Mouse (Mus musculus) cerebellum, postnatal 10 days (tissue): Measurements from ENCODE around the gene Gm42688.

Experiments used
- DNase-seq, 2 experiments: peaks; one replicate each; pipeline ENCODE4 v3.0.0; 2021; ENCODE audit warnings: mixed read lengths in 2 of 2

Gm42688 gene

DNA sequence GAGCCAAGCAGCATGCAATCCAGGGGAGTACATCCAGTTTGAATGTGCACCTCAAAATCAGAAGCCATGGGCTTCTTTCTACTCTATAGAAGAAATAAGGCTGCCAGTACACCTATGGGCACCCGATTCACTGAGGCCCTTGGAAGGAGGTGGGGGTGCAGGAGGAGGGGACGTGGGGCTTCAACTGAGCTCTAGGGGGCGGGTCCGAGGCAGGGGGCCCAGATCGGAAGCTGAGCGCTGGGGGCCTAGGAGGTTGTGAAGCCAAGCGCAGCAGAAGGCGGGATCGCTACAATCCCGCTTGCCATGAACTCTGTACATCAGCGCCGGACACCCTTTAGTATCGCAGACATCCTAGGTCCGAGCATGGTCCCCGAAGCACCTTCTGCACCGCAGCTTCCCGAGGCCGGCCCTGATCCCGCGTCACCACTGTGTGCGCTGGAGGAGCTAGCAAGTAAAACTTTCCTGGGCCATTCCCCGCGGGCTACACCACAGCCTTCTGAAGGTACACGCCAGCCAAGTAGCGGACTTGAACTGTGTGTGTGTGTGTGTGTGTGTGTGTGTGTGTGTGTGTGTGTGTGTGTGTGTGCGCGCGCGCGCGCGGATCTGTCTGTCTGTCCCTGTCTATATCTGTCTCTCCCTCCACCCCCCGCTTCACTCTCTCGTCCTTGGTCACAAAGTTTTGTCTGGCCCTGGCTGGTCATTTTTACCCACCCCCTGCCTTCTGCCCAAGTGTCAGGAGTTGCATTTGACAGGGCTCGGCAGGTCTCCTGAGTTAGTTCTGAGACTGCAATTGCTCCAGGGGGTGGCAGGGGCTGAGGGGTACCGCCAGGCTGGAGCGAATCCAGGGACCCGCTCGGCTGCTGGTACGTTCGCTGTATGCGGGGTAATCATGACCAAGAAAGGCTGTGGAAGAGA, 15.0 kb upstream of the Gm42688 start, which contains the start of gene Lbx2:
TSS of gene Lbx2 (plus strand) at position 247 of the 915 bp plus-strand sequence.
- DNase-seq = no peak

DNA sequence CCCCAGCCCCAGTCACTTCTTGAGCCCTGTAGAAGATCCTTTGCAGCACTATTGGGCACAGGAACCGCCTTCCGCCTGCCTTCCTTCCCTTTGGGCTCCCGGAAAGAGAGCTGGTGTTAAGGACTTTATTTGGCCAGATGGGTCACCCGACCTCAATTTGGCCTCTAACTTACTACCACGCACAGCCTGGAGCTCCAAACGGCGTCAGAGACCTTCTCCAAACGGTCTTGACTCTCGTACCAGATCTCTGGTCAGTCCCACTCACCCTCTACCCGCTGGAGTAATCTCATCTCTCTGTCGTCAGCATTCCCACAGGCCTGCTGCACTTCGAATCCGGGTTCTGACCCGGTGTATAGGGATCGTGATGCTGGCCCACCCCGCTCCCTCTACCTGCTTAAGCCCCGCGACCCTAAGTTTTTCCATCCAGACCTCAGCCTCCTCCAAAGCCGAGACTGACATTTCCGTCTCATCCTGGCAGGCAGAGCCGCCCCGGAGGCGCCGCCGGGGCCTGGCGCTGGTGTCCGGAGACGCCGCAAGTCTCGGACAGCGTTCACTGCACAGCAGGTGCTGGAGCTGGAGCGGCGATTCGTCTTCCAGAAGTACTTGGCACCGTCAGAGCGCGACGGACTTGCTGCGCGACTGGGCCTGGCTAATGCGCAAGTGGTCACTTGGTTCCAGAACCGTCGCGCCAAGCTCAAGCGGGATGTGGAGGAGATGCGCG, 14.1 kb upstream of the Gm42688 start:
- peak; percentile 59 to 67 for DNase-seq

DNA sequence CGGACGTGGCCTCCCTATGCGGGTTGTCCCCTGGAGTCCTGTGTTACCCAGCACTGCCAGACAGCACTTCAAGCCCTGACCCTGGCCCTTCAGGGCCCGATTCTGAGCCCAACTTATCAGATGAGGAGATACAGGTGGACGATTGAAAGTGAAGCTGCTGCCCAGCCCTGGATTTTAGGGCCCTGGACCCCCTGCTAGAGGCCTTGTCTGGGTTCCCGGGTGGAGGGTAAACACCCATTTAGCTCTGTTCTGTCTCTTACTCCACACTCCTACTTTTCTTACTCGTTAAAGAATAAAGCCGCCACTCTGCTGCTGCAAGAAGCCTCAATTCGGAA, 13.5 kb upstream of the Gm42688 start:
- DNase-seq = no peak

GRCm38 (mm10) chr6:83092416-83093127, 8.8 kb upstream of the Gm42688 start:
- DNase-seq = no peak

DNA sequence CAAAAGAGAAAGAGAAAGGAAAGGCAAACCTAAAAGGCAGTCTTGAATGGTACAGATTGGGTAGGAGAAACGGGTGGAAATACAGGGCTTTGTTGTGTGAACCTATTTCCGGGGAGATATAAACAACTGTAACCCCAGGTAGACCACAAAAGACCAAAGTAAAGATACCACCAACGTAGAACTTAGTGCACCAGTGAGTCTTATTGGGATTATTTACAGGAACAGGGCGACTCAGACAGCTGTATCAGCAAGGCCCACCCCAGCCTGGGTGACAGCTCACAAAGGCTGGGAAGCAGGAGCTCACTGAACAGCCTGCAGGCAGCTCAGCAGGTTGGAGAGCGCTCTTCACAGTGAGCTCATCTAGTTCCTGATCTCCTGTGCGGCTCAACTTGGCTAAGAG, 5.4 kb upstream of the Gm42688 start:
- no peak for DNase-seq

DNA sequence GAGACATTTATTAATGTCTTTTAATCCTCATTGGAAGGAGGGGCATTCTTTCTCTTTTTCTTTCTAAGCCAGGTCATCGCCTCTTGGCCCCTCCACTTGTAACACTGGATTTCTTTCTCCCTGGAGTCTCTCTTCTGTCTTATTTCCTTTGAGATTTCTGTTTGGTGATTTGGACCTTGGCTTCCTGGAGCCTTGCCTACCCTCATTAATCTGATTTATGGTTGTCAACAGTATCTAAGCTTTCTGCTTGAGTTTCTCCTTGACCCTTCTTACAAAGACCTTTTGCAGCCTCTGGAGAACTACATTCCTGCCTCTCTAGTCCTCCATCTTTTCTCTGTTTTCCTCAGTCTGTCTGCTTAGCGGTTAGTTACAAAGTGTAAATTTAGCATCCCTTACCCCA, 3.0 kb upstream of the Gm42688 start:
- DNase-seq = no peak

- DNase-seq = peak; percentile 72 to 74
Measured at GRCm38 (mm10) chr6:83101688-83102556, 505 bp downstream of the Gm42688 start.

DNA sequence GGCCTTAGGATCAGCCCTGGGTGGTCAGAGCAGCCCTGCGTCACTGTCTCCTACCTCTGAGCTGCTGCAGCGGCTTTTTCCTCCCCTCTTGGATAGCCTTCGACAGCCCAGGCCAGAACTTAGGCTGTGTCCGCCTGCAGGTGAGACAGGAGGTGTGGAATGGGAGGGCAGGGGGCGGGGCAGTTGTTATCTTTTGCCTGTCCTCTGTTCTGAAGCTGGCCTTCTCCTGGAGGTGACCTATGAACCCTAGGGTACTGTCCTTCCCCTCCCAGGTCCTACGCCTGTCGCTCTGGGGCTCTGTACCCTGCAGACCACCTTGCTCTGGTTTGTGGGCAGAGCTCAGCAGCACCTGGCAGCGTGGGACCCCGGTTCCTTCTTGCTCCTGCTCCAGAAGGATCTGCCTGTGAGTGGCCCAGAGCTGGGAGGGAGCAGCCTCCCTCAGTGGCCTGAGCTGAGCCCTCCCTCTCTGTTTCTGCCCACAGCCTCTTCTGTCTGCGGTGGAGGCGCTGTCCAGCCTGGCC, 1.8 kb downstream of the Gm42688 start:
- DNase-seq = no peak

- DNase-seq = no peak
Measured at GRCm38 (mm10) chr6:83104158-83104557, 2.7 kb downstream of the Gm42688 start.

DNA sequence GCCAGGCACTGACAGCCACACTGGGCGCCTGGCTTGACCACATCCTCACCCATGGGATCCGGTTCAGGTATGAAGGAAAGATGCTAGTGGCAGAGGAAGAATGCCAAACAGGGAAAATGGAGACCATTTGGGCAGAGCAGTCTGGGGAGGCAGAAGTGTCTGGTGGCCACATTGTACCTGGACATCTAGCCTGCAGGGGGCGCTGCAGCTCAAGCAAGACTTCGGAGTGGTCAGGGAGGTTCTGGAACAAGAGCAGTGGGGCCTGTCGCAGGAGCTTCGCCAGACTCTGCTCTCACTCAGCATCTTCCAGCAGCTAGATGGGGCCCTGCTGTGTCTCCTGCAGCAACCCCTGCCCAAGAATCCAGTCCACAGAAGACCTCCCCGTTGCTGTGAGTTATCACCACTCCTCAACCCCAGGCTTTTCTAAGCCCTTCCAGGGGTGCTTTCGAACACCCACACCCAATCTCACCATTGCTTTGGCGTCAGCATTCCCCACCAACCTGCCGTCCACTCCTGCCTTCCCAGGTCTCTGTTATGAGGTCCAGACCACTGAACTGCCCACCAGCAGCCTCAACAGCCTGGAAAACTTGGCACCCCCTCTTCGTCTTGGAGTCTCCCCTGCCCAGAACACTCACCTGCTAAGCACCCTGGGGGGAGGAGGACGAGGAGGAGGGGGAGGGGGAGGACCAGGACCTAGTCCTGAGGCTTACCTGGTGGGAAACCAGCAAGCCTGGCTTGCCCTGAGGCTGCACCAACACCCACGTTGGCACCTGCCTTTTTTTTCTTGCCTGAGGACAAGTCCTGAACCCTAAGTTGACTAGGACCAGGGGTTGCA, 6.4 kb downstream of the Gm42688 start:
- DNase-seq = peak; percentile 88 to 91

GRCm38 (mm10) chr6:83108762-83109668, 7.6 kb downstream of the Gm42688 start, which contains the start of gene Mrpl53:
Gene Mrpl53, plus strand, starts transcription at chr6:83109040.
- DNase-seq = peak; percentile 91 to 92

DNA sequence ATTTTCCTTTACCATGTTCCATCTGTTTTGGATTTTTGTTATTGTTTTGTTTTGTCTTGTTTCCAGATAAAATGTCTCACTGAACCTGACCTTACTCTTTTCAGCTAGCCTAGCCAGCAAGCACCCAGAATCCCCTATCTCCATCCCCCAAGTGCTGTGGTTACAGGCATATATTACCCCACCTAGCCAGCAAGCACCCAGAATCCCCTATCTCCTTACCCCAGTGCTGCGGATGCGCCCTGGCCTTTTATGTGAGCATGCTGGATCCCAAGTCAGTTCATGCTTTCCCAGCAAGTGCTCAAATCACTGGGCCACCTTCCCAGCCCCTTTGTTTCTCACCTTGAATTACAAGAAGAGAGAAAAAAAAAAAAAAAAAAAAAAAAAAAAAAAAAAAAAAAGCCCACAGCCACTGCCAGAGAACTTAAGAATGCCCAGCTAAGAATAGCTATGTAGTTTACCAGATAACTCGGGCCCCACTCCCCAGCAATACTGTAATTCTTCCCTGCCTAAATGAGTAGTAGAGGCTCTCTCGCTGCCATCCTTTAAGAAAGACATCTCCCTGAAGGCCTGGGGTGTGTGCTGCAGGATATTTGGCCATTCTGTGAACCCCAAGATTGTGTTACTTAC, 10.2 kb downstream of the Gm42688 start:
- DNase-seq = no peak

DNA sequence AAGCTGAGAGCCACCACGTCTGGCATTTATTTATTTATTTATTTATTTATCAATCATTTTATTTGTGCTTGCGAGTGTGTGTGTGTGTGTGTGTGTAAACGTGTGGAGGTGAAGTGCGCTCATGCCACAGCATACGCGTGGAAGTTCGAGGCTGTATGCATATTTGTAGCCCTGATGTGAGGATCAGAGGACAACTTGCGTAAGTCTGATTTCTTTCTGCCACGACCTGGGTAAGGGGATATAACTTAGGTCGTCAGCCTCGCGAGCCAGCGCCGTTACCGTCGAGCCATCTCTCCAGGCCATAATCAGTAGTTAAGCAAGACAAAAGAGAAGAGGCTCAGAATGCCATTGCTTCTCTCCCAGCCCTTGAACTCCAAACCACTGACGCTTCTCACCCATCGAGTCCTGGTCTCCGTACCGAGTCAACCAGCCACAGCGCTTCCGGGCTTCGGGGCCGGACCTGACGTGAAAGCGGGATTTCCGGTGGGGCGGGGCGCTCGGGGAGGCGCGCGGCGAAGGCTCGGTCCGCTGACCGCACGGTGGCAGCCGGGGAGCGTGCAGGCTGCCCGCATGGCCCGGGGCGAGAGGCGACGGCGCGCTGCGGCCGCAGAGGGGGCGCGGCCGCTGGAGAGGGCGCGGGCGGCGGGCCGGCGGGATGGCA, 13.7 kb downstream of the Gm42688 start, which contains the start of gene Mogs:
TSS of gene Mogs (plus strand) at position 486 of the 661 bp plus-strand sequence.
- DNase-seq = peak; percentile 96 to 97

- peak in 1 of 2 experiments; percentile 47 for DNase-seq
Measured at GRCm38 (mm10) chr6:83115682-83116372, 14.4 kb downstream of the Gm42688 start.

DNA sequence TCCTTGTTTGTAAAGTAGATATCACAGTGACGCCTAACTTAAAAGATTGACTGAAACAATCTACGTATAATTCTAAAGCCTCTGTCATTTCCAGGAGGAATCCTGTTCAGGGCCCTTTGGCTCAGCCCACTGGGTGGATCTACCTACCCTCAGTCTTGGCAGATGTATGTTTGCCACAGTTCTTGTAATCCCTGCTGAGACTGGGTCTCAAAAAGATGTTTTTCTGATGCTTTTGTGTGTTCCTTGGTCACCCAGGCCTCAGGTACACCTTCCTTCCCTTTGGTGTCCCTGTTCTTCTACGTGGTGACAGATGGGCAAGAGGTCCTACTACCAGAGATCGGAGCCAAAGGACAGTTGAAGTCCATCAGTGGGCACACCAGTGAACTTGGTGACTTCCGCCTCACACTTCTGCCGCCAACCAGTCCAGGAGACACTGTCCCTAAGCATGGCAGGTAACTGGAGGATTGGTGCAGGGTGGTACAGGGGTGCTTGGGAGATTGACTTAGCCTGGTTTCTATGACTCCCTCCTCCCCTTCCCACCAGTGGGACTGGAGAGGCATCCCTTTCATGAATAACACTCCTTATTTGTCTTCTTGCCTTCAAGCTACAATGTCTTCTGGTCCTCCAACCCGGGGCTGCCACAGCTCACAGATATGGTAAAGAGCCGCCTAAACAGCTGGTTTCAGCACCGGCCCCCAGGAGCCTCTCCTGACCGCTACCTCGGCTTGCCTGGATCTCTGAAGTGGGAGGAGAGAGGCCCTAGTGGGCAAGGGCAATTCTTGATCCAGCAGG, 15.2 kb downstream of the Gm42688 start:
- DNase-seq = no peak

GRCm38 (mm10) chr6:83117165-83117438, 15.7 kb downstream of the Gm42688 start:
- DNase-seq = peak in 1 of 2 experiments; percentile 20

DNA sequence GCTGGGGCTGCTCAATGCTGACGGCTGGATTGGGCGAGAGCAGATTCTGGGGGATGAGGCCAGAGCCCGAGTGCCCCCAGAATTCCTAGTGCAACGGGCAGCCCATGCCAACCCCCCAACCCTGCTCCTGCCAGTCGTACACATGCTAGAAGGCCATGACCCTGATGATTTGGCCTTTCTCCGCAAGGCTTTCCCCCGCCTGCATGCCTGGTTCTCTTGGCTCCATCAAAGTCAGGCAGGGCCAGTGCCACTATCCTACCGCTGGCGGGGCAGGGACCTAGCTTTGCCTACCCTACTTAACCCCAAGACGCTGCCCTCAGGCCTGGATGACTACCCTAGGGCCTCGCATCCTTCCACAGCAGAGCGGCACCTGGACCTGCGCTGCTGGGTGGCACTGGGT, 16.2 kb downstream of the Gm42688 start:
- DNase-seq = no peak
